Mouse (Mus musculus) gastrocnemius, adult 2 months (tissue): ENCODE results near the gene Lgr6. TPM values are rescaled to one million over a fixed set of nuclear protein-coding genes. Genes with fewer than 3 reads are reported as not detected.

ENCODE experiments used
- DNase-seq: peaks from one replicate; pipeline ENCODE4 v3.0.0; 2022
- H3K27ac ChIP-seq: fragments of 200-600 bp; 2 replicates; pipeline ENCODE4 v1.8.1; 2022; ENCODE audit warnings: mild to moderate bottlenecking
- H3K4me3 ChIP-seq: fragments of 200-600 bp; 2 replicates; pipeline ENCODE4 v1.8.1; 2022; ENCODE audit warnings: mild to moderate bottlenecking, moderate library complexity
- CTCF ChIP-seq: fragments of 200-600 bp; IDR thresholded peaks from 2 replicates; pipeline ENCODE4 v1.8.1; 2022; ENCODE audit warnings: antibody characterized with exemption, mild to moderate bottlenecking, moderate library complexity
- intact Hi-C: fragments of 180-260 bp; cut with DNase I; formaldehyde crosslinking; loops from one replicate; pipeline ENCODE4 v1.15.1; 2025
- total RNA-seq, 2 experiments: library from RNA; stranded (reverse); gene quantifications; 2 replicates each; pipeline ENCODE4 v1.2.3; 2021

Gene Lgr6
- total RNA-seq, 2 experiments from 2014 or later, result 0.08 to 0.86 TPM

DNA sequence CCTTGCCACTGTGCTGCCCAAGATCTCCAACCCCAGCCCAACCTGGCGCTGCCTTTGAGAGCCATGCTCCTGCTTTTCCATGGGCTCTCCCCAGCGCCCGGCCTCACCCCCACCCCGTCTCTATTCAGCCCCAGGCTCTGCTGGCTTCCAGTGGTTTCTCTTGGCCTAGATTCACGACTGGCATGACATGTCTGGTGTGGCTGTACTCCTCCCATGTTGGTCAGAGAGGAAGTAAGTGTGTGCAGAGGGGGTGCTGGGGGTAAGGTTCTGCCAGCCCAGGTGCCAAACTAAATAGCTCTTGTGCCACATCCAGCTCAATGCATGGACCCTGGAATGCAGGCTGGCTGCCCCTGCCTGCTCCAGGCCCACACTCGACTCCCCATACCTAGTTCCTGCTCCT, 44.9 kb downstream of the Lgr6 start:
- Histone ChIP-seq H3K4me3 (no peak overlapping the region), H3K27ac (no peak overlapping the region)
- TF ChIP-seq CTCF, result no peak
- DNase-seq, result no peak
- intact Hi-C loops, result no loop called here

DNA sequence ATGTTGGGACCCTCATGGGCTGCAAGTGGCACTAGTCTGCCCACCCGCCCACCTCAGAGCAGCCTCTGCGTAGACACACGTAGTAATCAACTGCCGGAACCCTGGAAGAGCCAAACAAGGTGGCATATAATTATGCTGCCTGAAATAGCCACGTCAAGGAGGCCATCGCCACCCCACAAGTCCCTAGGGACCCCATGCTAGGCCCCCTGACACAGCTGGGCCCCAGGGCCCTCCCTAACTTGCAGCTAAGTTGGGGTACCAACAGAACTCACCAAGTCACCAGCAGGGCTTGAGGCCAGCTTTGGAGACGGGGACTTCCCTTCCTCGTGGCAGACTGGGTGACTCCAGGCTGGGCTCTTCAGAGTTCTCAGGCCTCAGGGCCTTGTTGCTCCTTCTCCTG, 48.2 kb downstream of the Lgr6 start:
- H3K27ac ChIP-seq, result no peak overlapping the region
- no peak for DNase-seq
- intact Hi-C loops, result no loop called here
- H3K4me3 ChIP-seq, result no peak overlapping the region
- TF ChIP-seq CTCF, result no peak

- Histone ChIP-seq H3K4me3 (no peak overlapping the region), H3K27ac (no peak overlapping the region)
- no peak for TF ChIP-seq CTCF
- intact Hi-C loops, result loop anchor here (5.0 kb wide), 1 partner anchor 38 kb away; no protein-coding TSS in a partner anchor
- DNase-seq, result peak; percentile 31
These were observed 51.0 kb downstream of the Lgr6 start for GRCm38 (mm10) chr1:135054121-135054520.

DNA sequence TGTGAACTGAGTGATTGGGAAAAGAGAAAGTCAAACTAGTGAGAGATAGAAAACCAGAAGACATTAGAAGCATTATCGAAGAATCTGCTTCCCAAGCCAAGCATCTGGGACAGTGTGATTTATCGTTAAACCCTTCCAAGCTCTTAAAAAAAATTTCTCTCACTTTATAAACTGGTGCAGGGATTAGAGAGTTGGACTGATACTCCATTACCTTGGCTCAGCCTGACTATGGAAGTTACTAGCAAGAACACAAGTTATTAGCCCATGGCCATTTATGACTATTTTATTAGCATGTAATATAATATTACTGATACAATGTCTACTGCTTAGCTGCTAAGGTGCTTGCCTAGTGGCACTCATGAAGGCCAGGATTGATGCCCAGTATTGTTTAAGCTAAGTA, 60.6 kb downstream of the Lgr6 start:
- Histone ChIP-seq H3K4me3 (no peak overlapping the region), H3K27ac (no peak overlapping the region)
- no peak for DNase-seq
- TF ChIP-seq CTCF, result no peak
- intact Hi-C loops, result no loop called here

DNA sequence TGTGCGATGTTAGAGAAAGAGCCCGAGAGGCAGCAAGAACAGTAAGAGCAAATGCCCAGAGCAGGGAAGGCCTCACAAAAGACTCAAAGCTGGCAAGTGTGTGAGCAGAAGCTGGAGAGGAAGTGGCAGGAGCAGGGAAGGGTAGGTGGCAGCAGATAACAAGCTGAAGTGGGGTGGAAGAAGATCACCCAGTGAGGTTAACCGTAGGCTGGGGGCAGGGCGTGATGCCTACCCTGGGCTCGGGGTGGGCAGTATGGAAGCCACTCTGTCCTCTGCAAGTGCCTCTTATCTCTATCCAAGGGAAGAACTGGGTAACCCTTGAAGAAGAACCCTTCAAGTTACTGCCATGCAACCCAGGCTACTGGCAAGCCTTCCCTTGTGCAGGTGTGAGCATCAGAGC, 68.8 kb downstream of the Lgr6 start:
- intact Hi-C loops, result no loop called here
- DNase-seq, result no peak
- no peak for TF ChIP-seq CTCF

GRCm38 (mm10) chr1:135032658-135033057, 72.4 kb downstream of the Lgr6 start:
- intact Hi-C loops, result loop anchor here (5.0 kb wide), 1 partner anchor 75 kb away; the partner anchor contains the start of gene Lgr6
- DNase-seq, result no peak
- Histone ChIP-seq H3K4me3 (no peak overlapping the region), H3K27ac (no peak overlapping the region)
- TF ChIP-seq CTCF, result no peak

More for the DNA sequence above, 68.8 kb downstream of the Lgr6 start:
- no peak overlapping the region for H3K27ac ChIP-seq
- H3K4me3 ChIP-seq, result no peak overlapping the region

GRCm38 (mm10) chr1:135030121-135030520, 75.0 kb downstream of the Lgr6 start:
- Histone ChIP-seq H3K27ac (no peak overlapping the region), H3K4me3 (no peak overlapping the region)
- peak; percentile 43 for TF ChIP-seq CTCF
- intact Hi-C loops, result loop anchor here (5.0 kb wide), 1 partner anchor 77 kb away; the partner anchor contains the start of gene Lgr6
- no peak for DNase-seq

DNA sequence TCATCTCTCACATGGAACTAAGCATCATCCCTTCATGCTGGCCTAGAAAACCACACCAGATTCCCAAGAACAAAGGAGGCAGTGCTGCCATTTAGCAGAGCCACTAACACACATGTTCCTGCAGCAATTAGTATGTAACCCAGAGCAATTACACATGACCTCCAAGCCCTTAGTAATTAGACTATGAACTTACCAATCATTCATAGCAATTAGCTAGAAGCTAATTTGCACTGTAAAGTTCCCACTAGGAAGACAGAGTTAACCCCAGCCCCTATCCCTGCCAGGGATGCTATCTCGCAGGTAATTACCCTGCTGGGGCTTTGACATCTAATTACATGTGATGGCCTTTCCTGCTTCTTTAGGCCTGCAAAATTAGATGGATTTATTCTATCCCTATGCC, 78.8 kb downstream of the Lgr6 start:
- no peak overlapping the region for H3K4me3 ChIP-seq
- no peak for TF ChIP-seq CTCF
- intact Hi-C loops, result no loop called here
- DNase-seq, result no peak
- H3K27ac ChIP-seq, result no peak overlapping the region

- intact Hi-C loops, result no loop called here
- no peak overlapping the region for H3K27ac ChIP-seq
- DNase-seq, result no peak
- H3K4me3 ChIP-seq, result no peak overlapping the region
- TF ChIP-seq CTCF, result peak; percentile 10; the same call in 1 of the 2 replicates
These were observed 81.5 kb downstream of the Lgr6 start for GRCm38 (mm10) chr1:135023583-135023982.

- intact Hi-C loops, result no loop called here
- H3K27ac ChIP-seq, result no peak overlapping the region
- DNase-seq, result no peak
- no peak for TF ChIP-seq CTCF
- H3K4me3 ChIP-seq, result no peak overlapping the region
These were observed 83.1 kb downstream of the Lgr6 start for GRCm38 (mm10) chr1:135021936-135022335.

GRCm38 (mm10) chr1:135020970-135021369, 84.1 kb downstream of the Lgr6 start:
- no peak for DNase-seq
- intact Hi-C loops, result no loop called here
- Histone ChIP-seq H3K4me3 (no peak overlapping the region), H3K27ac (no peak overlapping the region)
- no peak for TF ChIP-seq CTCF

- intact Hi-C loops, result no loop called here
- no peak for DNase-seq
- Histone ChIP-seq H3K4me3 (no peak overlapping the region), H3K27ac (no peak overlapping the region)
- TF ChIP-seq CTCF, result no peak
These were observed 84.7 kb downstream of the Lgr6 start for GRCm38 (mm10) chr1:135020281-135020940.

DNA sequence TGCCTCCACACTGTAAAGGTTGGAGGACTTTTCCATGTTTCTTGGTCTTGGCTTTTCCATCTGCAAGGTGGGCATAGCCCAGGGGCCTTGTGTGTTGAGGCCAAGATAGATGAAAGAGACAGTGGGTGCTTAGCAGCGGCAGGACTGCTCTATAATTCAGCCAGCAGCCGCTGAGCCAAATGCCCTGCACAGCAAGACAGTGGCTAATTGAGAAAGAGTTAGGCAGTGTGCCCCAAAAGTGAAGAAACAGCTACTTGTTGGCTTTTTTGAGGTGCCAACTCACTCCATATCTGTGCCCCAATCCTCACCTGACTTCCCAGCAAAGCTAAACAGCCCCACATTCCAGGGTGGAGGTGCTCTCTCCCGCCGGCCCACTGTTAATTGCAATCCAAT, 85.3 kb downstream of the Lgr6 start:
- intact Hi-C loops, result no loop called here
- no peak for TF ChIP-seq CTCF
- Histone ChIP-seq H3K27ac (no peak overlapping the region), H3K4me3 (no peak overlapping the region)
- DNase-seq, result no peak
